Mouse (Mus musculus) limb, embryonic 12.5 days (tissue): ENCODE measurements around the gene Nhp2. TPM values are rescaled to one million over a fixed set of nuclear protein-coding genes. Genes with fewer than 3 reads are reported as not detected.

Source experiments
- ATAC-seq: fragments of 200-750 bp; cut with Nextera tagmentation; 2 replicates; pipeline ENCODE4 v1.8.0; 2017; ENCODE audit warnings: low read depth, moderate TSS enrichment; ENCODE audit not compliant: insufficient number of reproducible peaks, insufficient read depth, low FRiP score, low TSS enrichment
- H3K27ac ChIP-seq: fragments of 300-500 bp; sonication (generic); 2 replicates; pipeline ENCODE4 v1.5.1; 2016; ENCODE audit warnings: mild to moderate bottlenecking, moderate library complexity
- H3K27me3 ChIP-seq: fragments of 300-500 bp; sonication (generic); 2 replicates; pipeline ENCODE4 v1.6.1; 2016; ENCODE audit warnings: mild to moderate bottlenecking, moderate library complexity
- H3K36me3 ChIP-seq: fragments of 300-500 bp; sonication (generic); 2 replicates; pipeline ENCODE4 v1.6.1; 2016; ENCODE audit warnings: mild to moderate bottlenecking, moderate library complexity
- H3K4me1 ChIP-seq: fragments of 300-500 bp; sonication (generic); replicated peaks from 2 replicates; pipeline ENCODE4 v1.6.1; 2016
- H3K4me2 ChIP-seq: fragments of 300-500 bp; sonication (generic); 2 replicates; pipeline ENCODE4 v1.6.1; 2016; ENCODE audit warnings: mild to moderate bottlenecking, moderate library complexity
- H3K4me3 ChIP-seq: fragments of 300-500 bp; sonication (generic); replicated peaks from 2 replicates; pipeline ENCODE4 v1.5.1; 2016; ENCODE audit warnings: mild to moderate bottlenecking
- H3K9ac ChIP-seq: fragments of 300-500 bp; sonication (generic); replicated peaks from 2 replicates; pipeline ENCODE4 v1.6.1; 2016; ENCODE audit warnings: mild to moderate bottlenecking, moderate library complexity
- H3K9me3 ChIP-seq: fragments of 300-500 bp; sonication (generic); 2 replicates; pipeline ENCODE4 v1.6.1; 2016; ENCODE audit warnings: mild to moderate bottlenecking, moderate library complexity
- WGBS: fragments of 180-500 bp; shearing (Covaris S2); methylation state at CpG from one replicate; pipeline ENCODE4 v1.1.7; 2016; 5-methylcytosine and 5-hydroxymethylcytosine counted together
- polyA plus RNA-seq: library from polyadenylated mRNA; unstranded; fragments of >200 nt; fragmentation: Nextera tagmentation; extraction: Ambion mirVana; gene quantifications from 2 replicates; pipeline ENCODE4 v1.2.1, GENCODE M21; 2016

Gene Nhp2
- polyA plus RNA-seq, 1 experiment from 2014 or later = 149 TPM

GRCm38 (mm10) chr11:51649111-51649888, 29.8 kb downstream of the Nhp2 start:
- H3K9me3 ChIP-seq = no peaks in the 10 kb centered on the region; the same call in 1 of the 2 replicates
- WGBS = 29% methylated on average over 11 of the region's 11 CpGs
- 0 out of 2 replicates have a peak, but pooled peaks have one; percentile 15 for ATAC-seq
- H3K27me3 ChIP-seq = peaks cover 5% of the 10 kb centered on the region; the same call in 1 of the 2 replicates
- H3K4me1 ChIP-seq = peaks cover 46% of the 10 kb centered on the region
- H3K27ac ChIP-seq = peak overlapping the region; percentile 83
- peak overlapping the region; percentile 81 for H3K9ac ChIP-seq
- H3K4me3 ChIP-seq = peak overlapping the region; percentile 70
- H3K4me2 ChIP-seq = peak overlapping the region; percentile 93
- H3K36me3 ChIP-seq = peaks cover 16% of the 10 kb centered on the region

GRCm38 (mm10) chr11:51649889-51650199, 30.3 kb downstream of the Nhp2 start:
- H3K4me1 ChIP-seq = peaks cover 44% of the 10 kb centered on the region
- peaks cover 5% of the 10 kb centered on the region; the same call in 1 of the 2 replicates for H3K27me3 ChIP-seq
- H3K4me2 ChIP-seq = peak overlapping the region; percentile 93
- H3K36me3 ChIP-seq = peaks cover 11% of the 10 kb centered on the region
- H3K4me3 ChIP-seq = peak overlapping the region; percentile 70
- peak overlapping the region; percentile 67 for H3K27ac ChIP-seq
- peak overlapping the region; percentile 81 for H3K9ac ChIP-seq
- 4% methylated on average over 7 of the region's 7 CpGs for WGBS
- ATAC-seq = no peak
- H3K9me3 ChIP-seq = no peaks in the 10 kb centered on the region; the same call in 1 of the 2 replicates

GRCm38 (mm10) chr11:51650261-51650660, 30.7 kb downstream of the Nhp2 start:
- peak overlapping the region; percentile 93 for H3K4me2 ChIP-seq
- H3K27ac ChIP-seq = peak overlapping the region; percentile 67
- under 1% methylated on average over 25 of the region's 30 CpGs for WGBS
- 0 out of 2 replicates have a peak, but pooled peaks have one; percentile 13 for ATAC-seq
- no peaks in the 10 kb centered on the region; the same call in 1 of the 2 replicates for H3K9me3 ChIP-seq
- H3K4me1 ChIP-seq = peaks cover 44% of the 10 kb centered on the region
- H3K27me3 ChIP-seq = peaks cover 5% of the 10 kb centered on the region; the same call in 1 of the 2 replicates
- peak overlapping the region; percentile 81 for H3K9ac ChIP-seq
- H3K36me3 ChIP-seq = peaks cover 6% of the 10 kb centered on the region
- H3K4me3 ChIP-seq = peak overlapping the region; percentile 70

- Histone ChIP-seq H3K9ac (peak within 1 kb of the TSS; percentile 81), H3K4me3 (peak within 1 kb of the TSS; percentile 70), H3K27ac (peak within 1 kb of the TSS; percentile 67), H3K27me3 (peaks cover 5% of the 10 kb centered on the region; the same call in 1 of the 2 replicates), H3K9me3 (no peaks in the 10 kb centered on the region; the same call in 1 of the 2 replicates), H3K4me1 (peaks cover 44% of the 10 kb centered on the region), H3K4me2 (peak within 1 kb of the TSS; percentile 93), H3K36me3 (no peaks in the 10 kb centered on the region; the same call in 1 of the 2 replicates)
- peak; percentile 44; the same call in 1 of the 2 replicates for ATAC-seq
- WGBS = 2% methylated on average over 70 of the region's 70 CpGs
These were observed 31.4 kb downstream of the Nhp2 start, which contains the start of the genes N4bp3 and D930048N14Rik for GRCm38 (mm10) chr11:51650691-51651515. N4bp3 (minus strand) TSS chr11:51650842. D930048N14Rik (plus strand) TSS chr11:51650954.

- Histone ChIP-seq H3K27ac (no peak overlapping the region), H3K27me3 (peaks cover 5% of the 10 kb centered on the region; the same call in 1 of the 2 replicates), H3K9me3 (no peaks in the 10 kb centered on the region; the same call in 1 of the 2 replicates), H3K4me1 (peaks cover 38% of the 10 kb centered on the region), H3K4me2 (no peak overlapping the region), H3K4me3 (no peak overlapping the region), H3K9ac (no peak overlapping the region), H3K36me3 (no peaks in the 10 kb centered on the region)
- 95% methylated on average over 4 of the region's 4 CpGs for WGBS
- no peak for ATAC-seq
These were observed 33.4 kb downstream of the Nhp2 start for GRCm38 (mm10) chr11:51652889-51653418.

GRCm38 (mm10) chr11:51653736-51654135, 34.2 kb downstream of the Nhp2 start:
- Histone ChIP-seq H3K27ac (no peak overlapping the region), H3K4me2 (no peak overlapping the region), H3K9me3 (no peaks in the 10 kb centered on the region; the same call in 1 of the 2 replicates), H3K27me3 (peaks cover 5% of the 10 kb centered on the region; the same call in 1 of the 2 replicates), H3K9ac (no peak overlapping the region; the same call in 1 of the 2 replicates), H3K36me3 (no peaks in the 10 kb centered on the region), H3K4me1 (peaks cover 38% of the 10 kb centered on the region), H3K4me3 (no peak overlapping the region)
- ATAC-seq = no peak
- 80% methylated on average over 6 of the region's 6 CpGs for WGBS

- 96% methylated on average over 3 of the region's 3 CpGs for WGBS
- no peak for ATAC-seq
- no peak overlapping the region for H3K27ac ChIP-seq
These were observed 35.4 kb downstream of the Nhp2 start for GRCm38 (mm10) chr11:51654891-51655290.

GRCm38 (mm10) chr11:51656798-51657521, 37.4 kb downstream of the Nhp2 start:
- H3K9ac ChIP-seq = no peak overlapping the region
- H3K27me3 ChIP-seq = no peaks in the 10 kb centered on the region
- H3K4me3 ChIP-seq = no peak overlapping the region
- H3K36me3 ChIP-seq = no peaks in the 10 kb centered on the region
- no peak overlapping the region for H3K27ac ChIP-seq
- 78% methylated on average over 10 of the region's 10 CpGs for WGBS
- no peak overlapping the region for H3K4me2 ChIP-seq
- H3K4me1 ChIP-seq = peaks cover 23% of the 10 kb centered on the region
- no peak for ATAC-seq
- H3K9me3 ChIP-seq = no peaks in the 10 kb centered on the region; the same call in 1 of the 2 replicates

More at GRCm38 (mm10) chr11:51654891-51655290, 35.4 kb downstream of the Nhp2 start:
- Histone ChIP-seq H3K9ac (no peak overlapping the region), H3K27me3 (peaks cover 4% of the 10 kb centered on the region; the same call in 1 of the 2 replicates), H3K4me1 (peaks cover 34% of the 10 kb centered on the region), H3K4me2 (no peak overlapping the region), H3K4me3 (no peak overlapping the region), H3K36me3 (no peaks in the 10 kb centered on the region), H3K9me3 (no peaks in the 10 kb centered on the region; the same call in 1 of the 2 replicates)

- peak overlapping the region; percentile 69 for H3K27ac ChIP-seq
- H3K4me2 ChIP-seq = no peak overlapping the region
- 47% methylated on average over 7 of the region's 7 CpGs for WGBS
- no peaks in the 10 kb centered on the region for H3K9me3 ChIP-seq
- H3K27me3 ChIP-seq = no peaks in the 10 kb centered on the region
- peaks cover 23% of the 10 kb centered on the region for H3K4me1 ChIP-seq
- H3K4me3 ChIP-seq = no peak overlapping the region
- H3K36me3 ChIP-seq = no peaks in the 10 kb centered on the region
- H3K9ac ChIP-seq = no peak overlapping the region
- ATAC-seq = 0 out of 2 replicates have a peak, but pooled peaks have one; percentile 53
These were observed 38.8 kb downstream of the Nhp2 start for GRCm38 (mm10) chr11:51658291-51658690.

GRCm38 (mm10) chr11:51658705-51659104, 39.2 kb downstream of the Nhp2 start:
- no peak overlapping the region for H3K9ac ChIP-seq
- ATAC-seq = peak; percentile 40; the same call in 1 of the 2 replicates
- H3K27me3 ChIP-seq = no peaks in the 10 kb centered on the region
- H3K9me3 ChIP-seq = no peaks in the 10 kb centered on the region
- H3K27ac ChIP-seq = peak overlapping the region; percentile 69
- no peak overlapping the region for H3K4me2 ChIP-seq
- 42% methylated on average over 6 of the region's 6 CpGs for WGBS
- H3K4me1 ChIP-seq = peaks cover 23% of the 10 kb centered on the region
- no peaks in the 10 kb centered on the region for H3K36me3 ChIP-seq
- no peak overlapping the region for H3K4me3 ChIP-seq
